Mouse (Mus musculus) forebrain, embryonic 16.5 days (tissue): ENCODE measurements around the gene Pla2g15. TPM values are rescaled to one million over a fixed set of nuclear protein-coding genes. Genes with fewer than 3 reads are reported as not detected.
"Not testable (repeated sequence)": the region's sequence is repeated elsewhere in the genome, so short reads cannot be mapped to it uniquely, and the experiment has no call there.

Source experiments
- ATAC-seq: fragments of 200-750 bp; cut with Nextera tagmentation; 2 replicates; pipeline ENCODE4 v1.8.0; 2017; ENCODE audit warnings: mild to moderate bottlenecking, moderate library complexity
- H3K27ac ChIP-seq: fragments of 300-500 bp; sonication (generic); 2 replicates; pipeline ENCODE4 v1.5.1; 2014; ENCODE audit warnings: low read length, control low read depth
- H3K27me3 ChIP-seq: fragments of 300-500 bp; sonication (generic); replicated peaks from 2 replicates; pipeline ENCODE4 v1.6.1; 2014; ENCODE audit warnings: low read length; ENCODE audit not compliant: control insufficient read depth, insufficient read depth
- H3K36me3 ChIP-seq: fragments of 300-500 bp; sonication (generic); 2 replicates; pipeline ENCODE4 v1.6.1; 2014; ENCODE audit not compliant: control insufficient read depth, insufficient read depth
- H3K4me1 ChIP-seq: fragments of 300-500 bp; sonication (generic); replicated peaks from 2 replicates; pipeline ENCODE4 v1.6.1; 2014; ENCODE audit warnings: low read length; ENCODE audit not compliant: control insufficient read depth, insufficient read depth
- H3K4me2 ChIP-seq: fragments of 300-500 bp; sonication (generic); 2 replicates; pipeline ENCODE4 v1.6.1; 2014; ENCODE audit warnings: mild to moderate bottlenecking, low read length, control low read depth
- H3K4me3 ChIP-seq: fragments of 300-500 bp; sonication (generic); replicated peaks from 2 replicates; pipeline ENCODE4 v1.5.1; 2014; ENCODE audit warnings: mild to moderate bottlenecking, low read length, control low read depth
- H3K9ac ChIP-seq: fragments of 300-500 bp; sonication (generic); replicated peaks from 2 replicates; pipeline ENCODE4 v1.6.1; 2014; ENCODE audit warnings: low read depth, low read length, control low read depth
- H3K9me3 ChIP-seq: fragments of 300-500 bp; sonication (generic); 2 replicates; pipeline ENCODE4 v1.6.1; 2016; ENCODE audit warnings: low read length; ENCODE audit not compliant: control insufficient read depth
- WGBS: fragments of 180-500 bp; shearing (Covaris S2); extraction: QIAGEN DNeasy Blood & Tissue Kit; methylation state at CpG from one replicate; pipeline ENCODE4 v1.1.7; 2014; 5-methylcytosine and 5-hydroxymethylcytosine counted together
- polyA plus RNA-seq: library from polyadenylated mRNA; unstranded; fragments of >200 nt; fragmentation: Nextera tagmentation; extraction: Ambion mirVana; gene quantifications from 2 replicates; pipeline ENCODE4 v1.2.1, GENCODE M21; 2015

Gene Pla2g15
- polyA plus RNA-seq, 1 experiment from 2014 or later: 20.6 TPM

DNA sequence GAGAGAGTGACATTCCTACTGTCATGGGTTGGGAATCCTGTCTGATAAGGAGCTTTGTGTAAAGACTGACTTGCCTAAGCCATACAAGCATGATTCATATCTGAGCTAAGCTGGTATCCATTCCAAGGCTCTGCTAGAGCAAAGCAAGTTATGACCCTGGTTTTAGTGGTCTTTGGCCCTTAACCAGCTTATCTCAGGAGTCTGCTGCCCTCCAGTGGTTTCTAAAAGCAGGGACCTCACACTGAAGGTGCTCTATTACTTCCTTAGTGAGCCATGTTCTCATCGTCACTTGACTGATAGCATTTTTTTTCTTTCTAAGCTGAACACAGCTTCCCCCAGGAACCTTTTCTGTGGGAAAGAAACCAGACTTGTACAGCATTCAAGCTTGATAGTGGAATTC is 48.5 kb downstream of the Pla2g15 start:
- H3K4me2 ChIP-seq: no peak overlapping the region
- no peak overlapping the region for H3K4me3 ChIP-seq
- no peaks in the 10 kb centered on the region for H3K4me1 ChIP-seq
- H3K9me3 ChIP-seq: no peaks in the 10 kb centered on the region
- ATAC-seq: no peak
- no peak overlapping the region for H3K27ac ChIP-seq
- H3K9ac ChIP-seq: no peak overlapping the region
- WGBS: 9% methylated on average over 1 of the region's 1 CpGs
- H3K36me3 ChIP-seq: peaks cover 38% of the 10 kb centered on the region
- no peaks in the 10 kb centered on the region for H3K27me3 ChIP-seq

GRCm38 (mm10) chr8:106199596-106199995 is 49.4 kb downstream of the Pla2g15 start:
- H3K4me2 ChIP-seq, H3K27me3 ChIP-seq: not testable (repeated sequence)

GRCm38 (mm10) chr8:106210035-106210731 is 60.0 kb downstream of the Pla2g15 start:
- H3K9me3 ChIP-seq: no peaks in the 10 kb centered on the region
- peak; percentile 62 for ATAC-seq
- H3K4me3 ChIP-seq: peak overlapping the region; percentile 94
- peaks cover 9% of the 10 kb centered on the region; the same call in 1 of the 2 replicates for H3K36me3 ChIP-seq
- WGBS: under 1% methylated on average over 33 of the region's 35 CpGs
- peak overlapping the region; percentile 93 for H3K27ac ChIP-seq
- peaks cover 17% of the 10 kb centered on the region for H3K4me1 ChIP-seq
- peak overlapping the region; percentile 96 for H3K9ac ChIP-seq
- H3K4me2 ChIP-seq: peak overlapping the region; percentile 85
- H3K27me3 ChIP-seq: no peaks in the 10 kb centered on the region

More at GRCm38 (mm10) chr8:106199596-106199995, 49.4 kb downstream of the Pla2g15 start:
- H3K36me3 ChIP-seq: peaks cover 35% of the 10 kb centered on the region
- not testable (repeated sequence) for H3K9ac ChIP-seq, H3K4me3 ChIP-seq, H3K9me3 ChIP-seq, H3K27ac ChIP-seq, H3K4me1 ChIP-seq, ATAC-seq
- WGBS: 80% methylated on average over 3 of the region's 3 CpGs

DNA sequence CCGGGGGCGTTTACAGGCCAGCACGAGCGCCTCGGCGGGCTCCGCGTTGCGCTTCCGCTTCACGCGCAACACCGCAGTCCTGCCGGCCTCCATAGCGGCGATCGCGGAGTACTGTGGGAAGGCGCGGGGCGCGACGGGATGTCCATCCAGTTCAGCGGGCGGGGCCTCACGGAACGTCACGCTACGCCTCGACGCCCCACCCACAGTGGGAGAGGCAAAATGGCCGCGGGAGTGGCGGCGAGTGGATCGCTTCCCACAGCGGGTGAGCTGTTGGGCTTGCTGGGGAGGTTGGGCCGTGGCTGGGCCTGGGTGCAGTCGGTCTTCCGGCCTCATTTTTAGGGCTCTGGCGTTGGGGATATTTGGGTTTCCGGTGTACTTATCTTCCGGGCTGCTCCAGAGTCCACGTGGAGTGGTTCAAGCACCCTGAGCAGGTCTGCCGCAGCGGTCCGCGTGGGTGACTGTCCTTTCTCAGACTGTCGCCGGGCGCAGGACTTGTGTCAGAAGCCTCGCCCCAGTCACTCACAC is 60.7 kb downstream of the Pla2g15 start, which contains the start of the genes Slc7a6os and Prmt7:
Gene Slc7a6os (minus strand): TSS at position 115 of the 525 bp plus-strand sequence.
Gene Prmt7 (plus strand): TSS at position 116 of the 525 bp plus-strand sequence.
- peak within 1 kb of the TSS; percentile 85 for H3K4me2 ChIP-seq
- peak within 1 kb of the TSS; percentile 93 for H3K27ac ChIP-seq
- peaks cover 17% of the 10 kb centered on the region for H3K4me1 ChIP-seq
- H3K27me3 ChIP-seq: no peaks in the 10 kb centered on the region
- WGBS: under 1% methylated on average over 52 of the region's 52 CpGs
- H3K9ac ChIP-seq: peak within 1 kb of the TSS; percentile 96
- ATAC-seq: peak; percentile 99
- H3K4me3 ChIP-seq: peak within 1 kb of the TSS; percentile 94
- H3K36me3 ChIP-seq: peaks cover 4% of the 10 kb centered on the region; the same call in 1 of the 2 replicates
- H3K9me3 ChIP-seq: no peaks in the 10 kb centered on the region

DNA sequence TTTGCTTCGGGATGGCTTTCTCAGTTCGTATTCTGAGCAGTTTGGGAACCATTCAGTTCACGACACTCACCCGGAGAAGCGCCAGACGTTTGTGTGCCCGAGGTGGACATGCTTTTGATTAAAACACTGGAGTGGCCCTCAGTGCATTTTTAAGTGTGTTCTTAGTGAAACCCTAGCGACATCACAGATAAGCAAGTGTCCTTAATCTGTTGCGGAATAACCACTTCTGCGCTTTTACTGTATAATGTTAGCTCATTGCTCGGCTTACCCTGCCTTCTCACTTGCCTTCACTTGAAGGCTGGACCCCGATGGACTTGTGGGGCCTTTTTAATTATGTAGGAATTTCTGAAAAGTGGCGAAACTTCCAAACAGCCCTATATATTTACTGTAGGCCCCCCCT is 61.2 kb downstream of the Pla2g15 start:
- Histone ChIP-seq H3K36me3 (peaks cover 4% of the 10 kb centered on the region; the same call in 1 of the 2 replicates), H3K4me2 (peak overlapping the region; percentile 85), H3K4me1 (peaks cover 17% of the 10 kb centered on the region), H3K9me3 (no peaks in the 10 kb centered on the region), H3K27me3 (no peaks in the 10 kb centered on the region), H3K27ac (peak overlapping the region; percentile 93), H3K9ac (peak overlapping the region; percentile 96), H3K4me3 (peak overlapping the region; percentile 94)
- WGBS: 6% methylated on average over 13 of the region's 13 CpGs
- 0 out of 2 replicates have a peak, but pooled peaks have one; percentile 1 for ATAC-seq

DNA sequence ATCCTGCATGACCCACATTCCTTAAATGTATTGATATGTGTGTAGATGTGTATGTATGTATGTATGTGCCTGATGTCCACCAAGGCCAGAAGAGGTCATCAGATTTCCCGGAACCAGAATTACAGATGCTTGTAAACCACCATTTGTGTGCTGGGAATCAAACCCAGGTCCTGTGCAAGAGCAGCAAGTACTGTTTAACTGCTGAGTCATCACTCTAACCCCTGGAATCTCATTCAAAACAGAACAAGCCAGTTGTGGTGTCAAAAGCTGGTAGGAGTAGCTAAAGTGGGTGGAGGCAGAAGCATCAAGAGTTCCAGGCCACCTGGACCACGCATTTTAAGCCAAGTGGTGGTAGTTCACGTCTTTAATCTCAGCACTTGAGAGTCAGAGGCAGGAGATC is 63.8 kb downstream of the Pla2g15 start:
- 95% methylated on average over 3 of the region's 3 CpGs for WGBS
- H3K4me3 ChIP-seq: no peak overlapping the region
- no peaks in the 10 kb centered on the region for H3K27me3 ChIP-seq
- ATAC-seq: no peak
- no peak overlapping the region for H3K4me2 ChIP-seq
- no peak overlapping the region for H3K27ac ChIP-seq
- H3K4me1 ChIP-seq: peaks cover 13% of the 10 kb centered on the region
- H3K9me3 ChIP-seq: no peaks in the 10 kb centered on the region
- no peak overlapping the region for H3K9ac ChIP-seq
- H3K36me3 ChIP-seq: peaks cover 6% of the 10 kb centered on the region; the same call in 1 of the 2 replicates

Other genes starting within 250 kb of the Pla2g15 start
- 10.5 and 10.7 TPM in 2 replicates for gene Pskh1, start 250.0 kb upstream of the Pla2g15 start, polyA plus RNA-seq
- gene Ctrl, start 216.5 kb upstream of the Pla2g15 start, polyA plus RNA-seq: 1.9 and 2.6 TPM in 2 replicates
- gene Psmb10, start 212.0 kb upstream of the Pla2g15 start, polyA plus RNA-seq: 30.5 and 44.8 TPM in 2 replicates
- gene Lcat, start 207.0 kb upstream of the Pla2g15 start, polyA plus RNA-seq: 0.67 and 0.84 TPM in 2 replicates
- 12.5 and 13.9 TPM in 2 replicates for gene Slc12a4, start 184.3 kb upstream of the Pla2g15 start, polyA plus RNA-seq
- not detected in 2 replicates for gene Dpep3, start 171.0 kb upstream of the Pla2g15 start, polyA plus RNA-seq
- 22.3 and 25.8 TPM in 2 replicates for gene Dus2, start 159.1 kb upstream of the Pla2g15 start, polyA plus RNA-seq
- gene Dpep2nb, start 144.4 kb upstream of the Pla2g15 start, polyA plus RNA-seq: not detected in 2 replicates
- gene Ddx28, start 138.5 kb upstream of the Pla2g15 start, polyA plus RNA-seq: 20.3 and 22.8 TPM in 2 replicates
- 3.2 and 5.3 TPM in 2 replicates for gene Nfatc3, start 91.6 kb upstream of the Pla2g15 start, polyA plus RNA-seq
- gene Esrp2, start 13.4 kb upstream of the Pla2g15 start, polyA plus RNA-seq: 0.37 and 0.42 TPM in 2 replicates
- gene Slc7a6, start 18.5 kb downstream of the Pla2g15 start, polyA plus RNA-seq: 49.3 and 58.4 TPM in 2 replicates
- 37.7 and 40.8 TPM in 2 replicates for gene Slc7a6os, start 60.5 kb downstream of the Pla2g15 start, polyA plus RNA-seq
- gene Prmt7, start 60.5 kb downstream of the Pla2g15 start, polyA plus RNA-seq: 53.0 and 55.3 TPM in 2 replicates
- 57.2 and 64.8 TPM in 2 replicates for gene Smpd3, start 187.6 kb downstream of the Pla2g15 start, polyA plus RNA-seq